Mouse (Mus musculus): ENCODE results near the gene Bmp2k.

DNA sequence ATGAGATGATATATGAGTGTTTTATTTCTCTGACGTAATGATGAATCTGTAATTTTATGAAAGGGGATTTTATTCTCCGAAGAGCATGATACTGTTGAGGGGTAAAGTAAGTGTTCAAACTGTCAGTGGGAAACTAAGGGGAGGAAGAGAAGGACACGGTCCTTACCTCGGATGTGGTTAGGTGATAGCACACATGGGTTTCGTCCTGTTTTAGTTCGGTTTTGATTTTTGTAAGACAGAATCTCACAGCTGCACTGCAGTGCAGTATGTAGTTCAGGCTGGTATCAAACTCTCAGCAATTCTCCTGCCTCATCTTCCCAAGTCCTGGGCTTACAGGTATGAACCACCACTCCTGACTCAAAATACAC, 34.6 kb upstream of the Bmp2k start:
- TF ChIP-seq GATA1 (IDR thresholded peaks at IDR 0.05; ENCODE audit: borderline replicate concordance, low read length) (no peak), FLI1 (IDR thresholded peaks at IDR 0.05; ENCODE audit: low read length) (no peak)

All from megakaryocyte, embryonic 14.5 days (primary cell).